Mouse (Mus musculus): ENCODE data around the gene Iqcj.

Iqcj gene

GRCm38 (mm10) chr3:67959672-67960071, 67.7 kb downstream of the Iqcj start:
- DNase-seq (ENCODE audit: low spot score): no peak

- no peak for DNase-seq (ENCODE audit: low spot score)
Observed at GRCm38 (mm10) chr3:67960133-67960532, 68.1 kb downstream of the Iqcj start.

GRCm38 (mm10) chr3:67960727-67961126, 68.7 kb downstream of the Iqcj start:
- DNase-seq (ENCODE audit: low spot score): no peak

- DNase-seq (ENCODE audit: low spot score): no peak
Observed at GRCm38 (mm10) chr3:67961934-67962639, 70.1 kb downstream of the Iqcj start.

- no peak for DNase-seq (ENCODE audit: low spot score)
Observed at GRCm38 (mm10) chr3:67974340-67974998, 82.4 kb downstream of the Iqcj start.

- DNase-seq (ENCODE audit: low spot score): no peak
Observed at GRCm38 (mm10) chr3:67980006-67980405, 88.0 kb downstream of the Iqcj start.

GRCm38 (mm10) chr3:67983329-67983728, 91.3 kb downstream of the Iqcj start:
- DNase-seq (ENCODE audit: low spot score): no peak

- no peak for DNase-seq (ENCODE audit: low spot score)
Observed at GRCm38 (mm10) chr3:68002415-68002814, 110.4 kb downstream of the Iqcj start.

GRCm38 (mm10) chr3:68012342-68012741, 120.3 kb downstream of the Iqcj start:
- DNase-seq (ENCODE audit: low spot score): no peak

GRCm38 (mm10) chr3:68015786-68016185, 123.8 kb downstream of the Iqcj start:
- no peak for DNase-seq (ENCODE audit: low spot score)

GRCm38 (mm10) chr3:68019401-68019800, 127.4 kb downstream of the Iqcj start:
- no peak for DNase-seq (ENCODE audit: low spot score)

GRCm38 (mm10) chr3:68036097-68036496, 144.1 kb downstream of the Iqcj start:
- DNase-seq (ENCODE audit: low spot score): no peak

- no peak for DNase-seq (ENCODE audit: low spot score)
Observed at GRCm38 (mm10) chr3:68042951-68043350, 150.9 kb downstream of the Iqcj start.

GRCm38 (mm10) chr3:68045475-68046416, 153.7 kb downstream of the Iqcj start:
- peak; percentile 67 for DNase-seq (ENCODE audit: low spot score)

GRCm38 (mm10) chr3:68053538-68053937, 161.5 kb downstream of the Iqcj start:
- peak; percentile 34 for DNase-seq (ENCODE audit: low spot score)

GRCm38 (mm10) chr3:68055071-68055470, 163.1 kb downstream of the Iqcj start:
- DNase-seq (ENCODE audit: low spot score): no peak

GRCm38 (mm10) chr3:68056373-68057275, 164.6 kb downstream of the Iqcj start:
- peak; percentile 85 for DNase-seq (ENCODE audit: low spot score)

- no peak for DNase-seq (ENCODE audit: low spot score)
Observed at GRCm38 (mm10) chr3:68059162-68059800, 167.3 kb downstream of the Iqcj start.

GRCm38 (mm10) chr3:68064731-68065130, 172.7 kb downstream of the Iqcj start, which contains the start of gene Schip1:
Gene Schip1 (plus strand): TSS chr3:68064802.
- no peak for DNase-seq (ENCODE audit: low spot score)

- no peak for DNase-seq (ENCODE audit: low spot score)
Observed at GRCm38 (mm10) chr3:68071395-68072386, 179.7 kb downstream of the Iqcj start.
